Comparison of ENCODE assay signal across 37 mouse cellular contexts in the genomic region with DNA sequence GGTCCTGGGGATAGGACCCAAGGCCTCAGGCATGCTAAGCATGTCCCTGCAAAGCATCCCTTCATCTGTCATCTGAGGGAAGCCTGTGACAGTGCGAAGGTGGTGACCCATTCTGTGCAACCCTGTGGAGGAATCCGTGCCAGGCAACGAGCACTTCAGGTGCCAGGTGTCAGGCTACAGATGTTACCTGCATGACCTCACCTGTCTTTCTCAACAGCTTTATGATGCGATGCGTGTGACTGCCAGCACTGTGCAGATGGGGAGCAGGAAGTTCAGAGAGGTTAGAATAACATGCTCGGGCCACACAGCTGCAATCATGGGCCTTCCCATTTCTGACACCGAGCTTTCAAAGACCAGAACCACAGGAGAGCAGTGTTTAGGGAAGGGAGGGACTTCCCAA. TPM values are rescaled to one million over a fixed set of nuclear protein-coding genes. Genes with fewer than 3 reads are reported as not detected.
"Had no signal": no experiment of that assay in that cellular context is flagged by ENCODE, and none has a peak within 500 bp of the region (broad histone marks: within the 10 kb centered on the region; RNA-seq: fewer than 3 reads in every experiment).

No protein-coding gene starts in this region.

- H3K27me3 ChIP-seq: limb, embryonic 13.5 days; limb, embryonic 15.5 days; liver, embryonic 12.5 days; liver, embryonic 13.5 days; liver, embryonic 15.5 days; lung, embryonic 15.5 days; megakaryocyte, embryonic 14.5 days; midbrain, embryonic 13.5 days; midbrain, embryonic 15.5 days had no signal

- DNase-seq: left cerebral cortex, postnatal 4 days; liver; liver, embryonic 13.5 days; liver, postnatal 0 days; lung, adult 18-20 months; lung, adult 2 months; lung, embryonic 14.5 days; lung, postnatal 10 days; lung, postnatal 14 days; lung, postnatal 36 days; lung, postnatal 4 days; midbrain, embryonic 14.5 days had no signal

- H3K9ac ChIP-seq: limb, embryonic 12.5 days; limb, embryonic 13.5 days; limb, embryonic 15.5 days; liver, embryonic 12.5 days; liver, embryonic 13.5 days; liver, embryonic 14.5 days; liver, embryonic 15.5 days; liver, postnatal 0 days; lung, embryonic 14.5 days; lung, embryonic 15.5 days; midbrain, embryonic 12.5 days; midbrain, embryonic 13.5 days; midbrain, embryonic 15.5 days had no signal

- H3K36me3 ChIP-seq: limb, embryonic 10.5 days; limb, embryonic 12.5 days; limb, embryonic 13.5 days; limb, embryonic 15.5 days; liver, embryonic 12.5 days; liver, embryonic 13.5 days; liver, embryonic 15.5 days; lung, embryonic 15.5 days; midbrain, embryonic 10.5 days; midbrain, embryonic 12.5 days; midbrain, embryonic 13.5 days; midbrain, embryonic 15.5 days had no signal

- H3K27ac ChIP-seq: limb, embryonic 10.5 days; limb, embryonic 12.5 days; limb, embryonic 13.5 days; limb, embryonic 15.5 days; liver, embryonic 12.5 days; liver, embryonic 13.5 days; liver, embryonic 14.5 days; liver, embryonic 15.5 days; lung, embryonic 15.5 days; macrophage; midbrain, embryonic 10.5 days; midbrain, embryonic 12.5 days; midbrain, embryonic 13.5 days; midbrain, embryonic 15.5 days had no signal

- H3K4me1 ChIP-seq: limb, embryonic 10.5 days; limb, embryonic 12.5 days; limb, embryonic 13.5 days; lung, embryonic 15.5 days; midbrain, embryonic 10.5 days; midbrain, embryonic 12.5 days; midbrain, embryonic 15.5 days had no signal

- H3K9me3 ChIP-seq: limb, embryonic 10.5 days; limb, embryonic 12.5 days; limb, embryonic 13.5 days; limb, embryonic 15.5 days; liver, embryonic 12.5 days; liver, embryonic 13.5 days; liver, embryonic 15.5 days; lung, embryonic 15.5 days; megakaryocyte, embryonic 14.5 days; midbrain, embryonic 10.5 days; midbrain, embryonic 12.5 days; midbrain, embryonic 13.5 days; midbrain, embryonic 15.5 days had no signal

- H3K4me2 ChIP-seq: limb, embryonic 12.5 days; limb, embryonic 13.5 days; limb, embryonic 15.5 days; liver, embryonic 11.5 days; liver, embryonic 12.5 days; liver, embryonic 13.5 days; liver, embryonic 15.5 days; lung, embryonic 14.5 days; lung, embryonic 15.5 days; midbrain, embryonic 11.5 days; midbrain, embryonic 12.5 days; midbrain, embryonic 13.5 days; midbrain, embryonic 15.5 days had no signal

- ATAC-seq: liver, embryonic 12.5 days; liver, postnatal 0 days; lung, postnatal 0 days; midbrain, embryonic 13.5 days; midbrain, embryonic 15.5 days; midbrain, embryonic 16.5 days had no signal

- H3K4me3 ChIP-seq: limb, embryonic 10.5 days; limb, embryonic 12.5 days; limb, embryonic 13.5 days; limb, embryonic 15.5 days; liver, embryonic 12.5 days; liver, embryonic 13.5 days; liver, embryonic 15.5 days; lung, embryonic 15.5 days; megakaryocyte, embryonic 14.5 days; midbrain, embryonic 10.5 days; midbrain, embryonic 12.5 days; midbrain, embryonic 13.5 days; midbrain, embryonic 15.5 days; myocyte had no signal

RNA-seq across cellular contexts. Expression of gene Trpv1, which starts 28.9 kb away (rescaled TPM):
- total RNA-seq: left cerebral cortex, postnatal 36 days; megakaryocyte progenitor cell, adult 5-6 weeks; megakaryocyte, adult 5-6 weeks; megakaryocyte-erythroid progenitor cell, adult 5-6 weeks; monocyte, adult 5-6 weeks had no signal
- polyA plus RNA-seq: liver, embryonic 11.5 days; liver, embryonic 12.5 days; liver, embryonic 13.5 days; liver, embryonic 14.5 days; lung, embryonic 14.5 days; lung, embryonic 15.5 days; lung, postnatal 0 days; macrophage; midbrain, embryonic 10.5 days; midbrain, embryonic 11.5 days; midbrain, embryonic 12.5 days; midbrain, embryonic 14.5 days; neural tube, embryonic 11.5 days had no signal
